Mouse (Mus musculus): ENCODE results near the gene 4922502D21Rik.

The 4922502D21Rik gene

GRCm38 (mm10) chr6:129312499-129312898 is 19.1 kb downstream of the 4922502D21Rik start:
- DNase-seq (ENCODE audit: low spot score) = no peak

- DNase-seq (ENCODE audit: low spot score) = no peak
These were observed 27.4 kb downstream of the 4922502D21Rik start for GRCm38 (mm10) chr6:129304180-129304579.

- DNase-seq (ENCODE audit: low spot score) = no peak
These were observed 42.9 kb downstream of the 4922502D21Rik start for GRCm38 (mm10) chr6:129288708-129289107.

- no peak for DNase-seq (ENCODE audit: low spot score)
These were observed 47.1 kb downstream of the 4922502D21Rik start for GRCm38 (mm10) chr6:129284384-129285104.

- DNase-seq (ENCODE audit: low spot score) = no peak
These were observed 48.3 kb downstream of the 4922502D21Rik start for GRCm38 (mm10) chr6:129283271-129283670.

- no peak for DNase-seq (ENCODE audit: low spot score)
These were observed 55.1 kb downstream of the 4922502D21Rik start for GRCm38 (mm10) chr6:129276483-129276882.

GRCm38 (mm10) chr6:129275624-129276203 is 55.9 kb downstream of the 4922502D21Rik start:
- no peak for DNase-seq (ENCODE audit: low spot score)

- DNase-seq (ENCODE audit: low spot score) = no peak
These were observed 56.4 kb downstream of the 4922502D21Rik start, which contains the start of gene Cd69 for GRCm38 (mm10) chr6:129275220-129275619. TSS of gene Cd69 (minus strand) at chr6:129275436.

- no peak for DNase-seq (ENCODE audit: low spot score)
These were observed 57.1 kb downstream of the 4922502D21Rik start for GRCm38 (mm10) chr6:129274476-129274875.

- DNase-seq (ENCODE audit: low spot score) = no peak
These were observed 57.9 kb downstream of the 4922502D21Rik start for GRCm38 (mm10) chr6:129273662-129274061.

Data from yolk sac, embryonic 10.5 days (tissue).